Mouse (Mus musculus): ENCODE measurements around the gene Efhd2. TPM values are rescaled to one million over a fixed set of nuclear protein-coding genes. Genes with fewer than 3 reads are reported as not detected.

Efhd2 gene
- total and polyA plus RNA-seq, 3 experiments = 19.4 to 33.0 (median 21.2) TPM

DNA sequence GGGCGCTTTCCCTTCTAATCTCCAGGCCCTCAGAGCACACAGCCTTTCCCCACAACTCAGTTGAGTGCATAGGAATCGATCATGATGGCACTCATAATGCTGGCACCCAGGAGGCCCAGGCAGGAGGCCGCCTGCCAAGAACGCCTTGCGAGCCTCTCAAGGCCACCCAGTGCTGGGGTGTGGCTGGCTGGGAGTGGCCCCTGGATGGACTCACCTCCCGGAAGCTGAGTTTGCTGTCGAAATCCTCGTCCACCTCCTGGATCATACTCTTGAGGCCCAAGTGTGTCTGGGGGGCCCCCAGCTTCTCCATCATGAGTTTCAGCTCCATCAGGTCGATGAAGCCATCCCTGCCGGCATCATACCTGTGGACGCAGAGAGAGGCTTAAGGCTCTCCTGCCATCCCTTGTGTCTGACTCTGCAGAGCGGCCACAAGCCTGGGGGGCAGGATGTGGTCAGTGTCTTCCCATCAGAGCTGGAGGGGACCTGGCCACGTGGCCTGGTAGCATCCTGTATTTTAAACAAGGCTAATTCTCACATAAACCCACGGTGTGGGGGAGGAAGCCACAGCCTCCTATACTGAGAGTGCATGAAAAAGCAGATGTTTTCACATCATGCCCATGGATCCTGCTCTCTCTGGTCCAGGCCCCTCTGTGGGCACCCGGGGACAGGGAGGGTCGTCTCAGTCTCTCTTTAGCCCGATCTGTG is 13.0 kb downstream of the Efhd2 start:
- Histone ChIP-seq H3K4me1 (ENCODE audit: control insufficient read depth, insufficient read depth, low read length) (peaks cover 7% of the 10 kb centered on the region), H3K27ac (no peak overlapping the region), H3K9ac (ENCODE audit: low read depth, low read length) (no peak overlapping the region), H3K4me3 (no peak overlapping the region), H3K36me3 (ENCODE audit: control insufficient read depth, insufficient read depth, low read length) (no peaks in the 10 kb centered on the region), H3K79me2 (replicated peaks; ENCODE audit: control insufficient read depth, insufficient read depth, low read length) (no peaks in the 10 kb centered on the region), H3K27me3 (ENCODE audit: control insufficient read depth, insufficient read depth, low read length) (no peaks in the 10 kb centered on the region)
- intact Hi-C loops (cut with DNase I) = no loop called here
- WGBS = 89% methylated on average over 17 of the region's 17 CpGs
- DNase-seq = no peak
- no peak for TF ChIP-seq CTCF (IDR thresholded peaks at IDR 0.05)
- TF ChIP-seq EP300 (IDR thresholded peaks at IDR 0.05; ENCODE audit: insufficient read depth, low read depth, low read length) = no peak
- no peak for TF ChIP-seq POLR2A (IDR thresholded peaks at IDR 0.05; ENCODE audit: insufficient read depth, low read depth, low read length)

DNA sequence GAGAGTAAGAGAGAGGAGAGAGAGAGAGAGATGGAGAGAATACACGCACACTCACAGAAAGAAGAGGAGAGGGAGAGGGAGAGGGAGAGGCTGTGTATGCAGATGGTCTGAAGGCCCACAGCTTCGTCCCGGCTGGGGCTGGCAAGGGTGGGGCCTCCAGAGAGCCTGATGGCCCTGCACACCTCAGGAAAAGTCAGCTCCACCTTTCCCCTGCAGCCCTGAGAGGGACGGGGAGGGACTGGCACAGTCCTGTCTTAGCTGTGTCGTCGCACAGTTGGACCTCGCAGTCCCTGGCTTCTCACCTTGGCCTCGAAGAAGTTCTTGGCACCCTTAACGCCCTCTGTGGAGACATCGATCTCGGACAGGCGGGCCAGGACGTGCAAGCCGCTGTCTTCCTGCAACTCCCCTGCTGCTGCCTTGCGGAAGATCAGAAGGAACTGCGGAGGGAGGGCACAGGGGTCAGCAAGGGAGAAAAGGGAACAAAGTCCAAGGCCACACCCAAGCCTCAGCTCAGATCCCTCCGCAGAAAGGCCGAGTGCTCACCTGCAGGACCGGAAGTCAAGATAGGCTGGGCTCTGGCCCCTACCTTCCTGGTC is 14.4 kb downstream of the Efhd2 start:
- intact Hi-C loops (cut with DNase I) = no loop called here
- TF ChIP-seq EP300 (IDR thresholded peaks at IDR 0.05; ENCODE audit: insufficient read depth, low read depth, low read length) (no peak), CTCF (IDR thresholded peaks at IDR 0.05) (no peak), POLR2A (IDR thresholded peaks at IDR 0.05; ENCODE audit: insufficient read depth, low read depth, low read length) (no peak)
- no peaks in the 10 kb centered on the region for H3K79me2 ChIP-seq (replicated peaks; ENCODE audit: control insufficient read depth, insufficient read depth, low read length)
- H3K27me3 ChIP-seq (ENCODE audit: control insufficient read depth, insufficient read depth, low read length) = no peaks in the 10 kb centered on the region
- DNase-seq = no peak
- H3K4me1 ChIP-seq (ENCODE audit: control insufficient read depth, insufficient read depth, low read length) = peaks cover 6% of the 10 kb centered on the region
- H3K9ac ChIP-seq (ENCODE audit: low read depth, low read length) = no peak overlapping the region
- no peak overlapping the region for H3K4me3 ChIP-seq
- H3K27ac ChIP-seq = no peak overlapping the region
- WGBS = 79% methylated on average over 19 of the region's 19 CpGs
- no peaks in the 10 kb centered on the region for H3K36me3 ChIP-seq (ENCODE audit: control insufficient read depth, insufficient read depth, low read length)

DNA sequence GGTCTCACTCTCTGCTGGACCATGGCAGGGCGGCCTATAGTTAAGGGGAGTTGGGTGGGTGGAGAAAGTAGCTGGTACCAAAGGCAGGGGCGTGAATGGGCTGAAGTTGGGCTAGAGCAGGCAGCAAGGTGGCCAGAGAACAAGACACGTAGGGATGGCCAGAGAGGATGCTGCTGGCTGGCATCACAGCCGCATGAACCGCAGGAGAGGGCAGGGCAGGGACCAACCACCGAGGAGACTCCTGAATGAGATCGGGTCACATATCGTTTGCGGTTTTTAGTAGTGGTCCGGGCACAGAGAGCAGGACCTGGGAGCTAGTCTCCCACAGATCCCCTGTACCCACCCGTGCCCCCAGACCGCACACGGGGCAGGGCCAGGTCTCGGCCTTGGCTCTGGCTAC is 15.4 kb downstream of the Efhd2 start:
- no peak overlapping the region for H3K27ac ChIP-seq
- intact Hi-C loops (cut with DNase I) = loop anchor here (5.0 kb wide), 1 partner anchor 472 kb away; no protein-coding TSS in a partner anchor
- no peak overlapping the region for H3K9ac ChIP-seq (ENCODE audit: low read depth, low read length)
- TF ChIP-seq EP300 (IDR thresholded peaks at IDR 0.05; ENCODE audit: insufficient read depth, low read depth, low read length) (no peak), CTCF (IDR thresholded peaks at IDR 0.05) (no peak), POLR2A (IDR thresholded peaks at IDR 0.05; ENCODE audit: insufficient read depth, low read depth, low read length) (no peak)
- no peaks in the 10 kb centered on the region for H3K27me3 ChIP-seq (ENCODE audit: control insufficient read depth, insufficient read depth, low read length)
- no peaks in the 10 kb centered on the region for H3K36me3 ChIP-seq (ENCODE audit: control insufficient read depth, insufficient read depth, low read length)
- WGBS = 95% methylated on average over 14 of the region's 14 CpGs
- no peak for DNase-seq
- H3K79me2 ChIP-seq (replicated peaks; ENCODE audit: control insufficient read depth, insufficient read depth, low read length) = no peaks in the 10 kb centered on the region
- no peak overlapping the region for H3K4me3 ChIP-seq
- peaks cover 6% of the 10 kb centered on the region for H3K4me1 ChIP-seq (ENCODE audit: control insufficient read depth, insufficient read depth, low read length)

DNA sequence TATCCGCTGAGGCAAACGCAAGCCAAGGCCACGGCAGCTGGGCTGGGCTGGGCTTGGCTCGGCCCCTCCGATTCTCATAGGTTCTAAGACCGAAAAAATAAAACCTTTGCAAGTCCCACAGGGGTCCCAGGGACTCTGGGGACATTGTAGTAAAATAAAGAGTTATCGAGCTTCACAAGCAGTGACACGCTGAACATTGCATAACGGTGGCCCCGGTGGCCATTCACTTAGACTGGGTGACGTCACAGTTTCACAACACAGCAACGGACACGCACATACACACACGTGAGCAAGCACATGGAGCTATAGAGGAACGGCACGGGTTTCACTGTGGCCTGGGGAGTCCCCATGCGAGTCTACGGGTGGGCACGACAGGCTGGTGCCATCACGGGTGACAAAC is 16.2 kb downstream of the Efhd2 start:
- no peak overlapping the region for H3K4me3 ChIP-seq
- no peak overlapping the region for H3K9ac ChIP-seq (ENCODE audit: low read depth, low read length)
- DNase-seq = no peak
- H3K36me3 ChIP-seq (ENCODE audit: control insufficient read depth, insufficient read depth, low read length) = no peaks in the 10 kb centered on the region
- H3K4me1 ChIP-seq (ENCODE audit: control insufficient read depth, insufficient read depth, low read length) = peaks cover 6% of the 10 kb centered on the region
- intact Hi-C loops (cut with DNase I) = loop anchor here (5.0 kb wide), 1 partner anchor 471 kb away; no protein-coding TSS in a partner anchor
- H3K79me2 ChIP-seq (replicated peaks; ENCODE audit: control insufficient read depth, insufficient read depth, low read length) = no peaks in the 10 kb centered on the region
- no peak overlapping the region for H3K27ac ChIP-seq
- 67% methylated on average over 20 of the region's 20 CpGs for WGBS
- TF ChIP-seq POLR2A (IDR thresholded peaks at IDR 0.05; ENCODE audit: insufficient read depth, low read depth, low read length) (no peak), EP300 (IDR thresholded peaks at IDR 0.05; ENCODE audit: insufficient read depth, low read depth, low read length) (peak; percentile 57; the same call in 1 of the 2 replicates), CTCF (IDR thresholded peaks at IDR 0.05) (no peak)
- no peaks in the 10 kb centered on the region for H3K27me3 ChIP-seq (ENCODE audit: control insufficient read depth, insufficient read depth, low read length)

DNA sequence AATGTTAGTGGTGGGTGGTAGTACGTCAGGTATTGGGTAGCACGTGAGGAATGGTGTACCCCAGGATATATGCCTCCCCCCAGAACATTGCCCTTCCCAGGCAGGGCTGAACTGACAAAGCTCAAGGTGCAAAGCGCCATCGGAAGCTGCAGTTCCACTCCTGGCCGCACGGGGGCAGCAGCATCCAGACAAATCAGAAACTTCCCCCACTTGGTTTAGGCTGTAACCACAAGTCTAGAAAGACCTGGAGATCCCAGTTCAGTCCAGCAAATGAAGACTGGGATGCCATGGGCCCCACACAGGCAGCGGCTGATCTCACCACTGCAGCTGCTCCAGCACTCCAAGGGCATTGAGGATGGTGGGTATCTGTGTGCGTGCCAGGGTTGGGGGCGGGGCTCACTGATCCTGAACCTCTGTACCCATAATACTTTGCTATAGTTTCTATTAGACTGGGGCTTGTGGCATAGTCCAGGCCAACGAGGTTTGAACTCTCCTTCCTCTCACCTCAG is 17.2 kb downstream of the Efhd2 start:
- Histone ChIP-seq H3K4me1 (ENCODE audit: control insufficient read depth, insufficient read depth, low read length) (peaks cover 2% of the 10 kb centered on the region; the same call in 1 of the 2 replicates), H3K4me3 (no peak overlapping the region), H3K36me3 (ENCODE audit: control insufficient read depth, insufficient read depth, low read length) (no peaks in the 10 kb centered on the region), H3K27me3 (ENCODE audit: control insufficient read depth, insufficient read depth, low read length) (no peaks in the 10 kb centered on the region), H3K27ac (no peak overlapping the region; the same call in 1 of the 2 replicates), H3K9ac (ENCODE audit: low read depth, low read length) (no peak overlapping the region), H3K79me2 (replicated peaks; ENCODE audit: control insufficient read depth, insufficient read depth, low read length) (no peaks in the 10 kb centered on the region)
- 16% methylated on average over 10 of the region's 10 CpGs for WGBS
- TF ChIP-seq POLR2A (IDR thresholded peaks at IDR 0.05; ENCODE audit: insufficient read depth, low read depth, low read length) (no peak), EP300 (IDR thresholded peaks at IDR 0.05; ENCODE audit: insufficient read depth, low read depth, low read length) (peak; percentile 94), CTCF (IDR thresholded peaks at IDR 0.05) (peak; percentile 99)
- intact Hi-C loops (cut with DNase I) = loop anchor here (1.0 to 5.0 kb wide), 2 partner anchors 101 to 470 kb away; no protein-coding TSS in a partner anchor
- DNase-seq = peak; percentile 78 to 89

Data from heart, adult 2 months (tissue).